Mouse (Mus musculus): Measurements from ENCODE around the gene Rft1. TPM values are rescaled to one million over a fixed set of nuclear protein-coding genes. Genes with fewer than 3 reads are reported as not detected.

The Rft1 gene
- total RNA-seq (2023; ENCODE audit: inconsistent age), result 14.8 to 20.9 TPM (median 16.6 TPM) in 4 replicates

GRCm38 (mm10) chr14:30653943-30654659, at the start of gene Rft1:
TSS of gene Rft1 (plus strand) at chr14:30654360.

DNA sequence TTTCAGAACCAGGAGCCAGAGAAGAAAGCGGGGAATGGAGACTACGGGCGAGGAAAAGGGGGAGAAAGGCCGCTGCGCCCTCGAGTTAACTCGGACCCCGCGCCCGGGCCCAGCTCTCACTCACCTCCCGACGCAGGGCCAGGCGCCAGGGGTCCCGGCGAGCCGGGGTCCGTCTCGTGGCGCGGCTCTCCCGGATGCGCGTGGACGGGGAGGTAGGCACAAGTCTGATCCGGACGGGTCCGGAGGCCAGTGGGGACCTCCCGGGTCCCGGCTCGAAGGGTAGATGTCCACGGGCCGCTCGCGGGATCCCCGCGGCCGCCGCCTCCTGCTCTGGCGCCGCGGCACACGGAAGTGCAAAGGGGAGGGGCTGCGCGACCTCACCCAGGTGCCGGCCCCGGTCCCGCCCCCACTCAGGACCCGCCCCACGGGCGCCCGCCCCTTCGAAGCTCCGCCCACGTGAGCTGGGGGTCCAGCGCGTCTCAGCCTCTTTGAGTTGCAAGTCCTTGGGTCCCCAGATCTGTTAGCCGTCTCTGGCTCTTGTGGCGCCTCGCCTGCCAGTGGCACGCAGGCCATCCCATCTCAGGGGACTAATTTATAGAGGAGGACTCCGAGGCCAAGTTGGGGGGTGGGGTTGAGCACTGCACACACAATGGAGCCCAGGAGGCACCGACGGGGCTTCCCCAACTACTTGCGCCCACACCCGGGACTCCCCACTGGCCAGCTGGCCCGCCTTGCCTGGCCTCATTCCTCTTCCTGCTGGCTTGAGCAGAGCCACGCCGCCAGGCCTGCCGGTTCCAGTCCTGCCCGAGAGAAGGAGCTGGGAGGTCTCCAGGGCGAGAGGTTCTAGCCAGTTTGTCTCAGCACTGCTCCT, 28.1 kb upstream of the Rft1 start, which contains the start of gene Prkcd:
Gene Prkcd (minus strand): TSS at position 355 of the 871 bp plus-strand sequence.

GRCm38 (mm10) chr14:30714799-30715617, 60.8 kb downstream of the Rft1 start, which contains the start of gene Sfmbt1:
TSS of gene Sfmbt1 (plus strand) at chr14:30714849.

Other genes with a start within 250 kb of the Rft1 start
- gene Dcp1a, start 174.8 kb upstream of the Rft1 start, total RNA-seq (2023; ENCODE audit: inconsistent age), result 48.8 to 60.5 TPM (median 57.1 TPM) in 4 replicates
- 5.2 to 6.4 TPM (median 5.7 TPM) in 4 replicates for gene Cacna1d, start 162.9 kb upstream of the Rft1 start, total RNA-seq (2023; ENCODE audit: inconsistent age)
- gene Tkt, start 106.0 kb upstream of the Rft1 start, total RNA-seq (2023; ENCODE audit: inconsistent age), result 170 to 180 TPM (median 172 TPM) in 4 replicates
- 464 to 482 TPM (median 469 TPM) in 4 replicates for gene Prkcd, start 28.1 kb upstream of the Rft1 start, total RNA-seq (2023; ENCODE audit: inconsistent age)
- 18.5 to 20.3 TPM (median 18.8 TPM) in 4 replicates for gene Sfmbt1, start 60.5 kb downstream of the Rft1 start, total RNA-seq (2023; ENCODE audit: inconsistent age)
- gene Tmem110, start 171.2 kb downstream of the Rft1 start, total RNA-seq (2023; ENCODE audit: inconsistent age), result 18.3 to 21.2 TPM (median 18.4 TPM) in 4 replicates
- 1.3 to 2.3 TPM (median 2.1 TPM) in 4 replicates for gene Mustn1, start 224.8 kb downstream of the Rft1 start, total RNA-seq (2023; ENCODE audit: inconsistent age)
- gene Itih4, start 232.1 kb downstream of the Rft1 start, total RNA-seq (2023; ENCODE audit: inconsistent age), result 0.18 to 0.57 TPM (median 0.34 TPM) in 4 replicates